Comparison of ENCODE assay signal across 17 mouse cellular contexts in genomic region chr3:31266941-31267340, GRCm38 (mm10). TPM values are rescaled to one million over a fixed set of nuclear protein-coding genes. Genes with fewer than 3 reads are reported as not detected.
DNase-seq lines count a peak whose midpoint lies in the region; ATAC-seq lines count a peak whose summit lies in the region.
"Had no signal": no experiment of that assay in that cellular context is flagged by ENCODE, and none has a peak within 500 bp of the region (broad histone marks: within the 10 kb centered on the region; RNA-seq: fewer than 3 reads in every experiment).

No protein-coding gene starts in this region.

- no peak overlapping the region for H3K4me2 ChIP-seq in midbrain, embryonic 11.5 days
- H3K4me2 ChIP-seq: embryonic facial prominence, embryonic 13.5 days; embryonic facial prominence, embryonic 15.5 days; forebrain, embryonic 12.5 days had no signal

- no peaks in the 10 kb centered on the region for H3K4me1 ChIP-seq in midbrain, embryonic 11.5 days (ENCODE audit: control insufficient read depth, insufficient read depth, low read length)
- peaks cover 8% of the 10 kb centered on the region for H3K4me1 ChIP-seq in midbrain, embryonic 10.5 days
- H3K4me1 ChIP-seq: embryonic facial prominence, embryonic 15.5 days; forebrain, embryonic 12.5 days had no signal

- no peak for ATAC-seq in midbrain, embryonic 11.5 days (ENCODE audit: low FRiP score)
- ATAC-seq: forebrain, embryonic 14.5 days; forebrain, embryonic 16.5 days had no signal

- H3K27ac ChIP-seq in midbrain, embryonic 11.5 days (ENCODE audit: low read depth, low read length), result no peak overlapping the region
- no peak overlapping the region for H3K27ac ChIP-seq in midbrain, embryonic 10.5 days (replicated peaks)
- H3K27ac ChIP-seq: embryonic facial prominence, embryonic 13.5 days; embryonic facial prominence, embryonic 15.5 days; forebrain, embryonic 10.5 days; forebrain, embryonic 12.5 days had no signal

- no peak overlapping the region for H3K9ac ChIP-seq in midbrain, embryonic 11.5 days (ENCODE audit: low read length)
- H3K9ac ChIP-seq: embryonic facial prominence, embryonic 13.5 days; embryonic facial prominence, embryonic 15.5 days; forebrain, embryonic 12.5 days had no signal

- H3K9me3 ChIP-seq in midbrain, embryonic 11.5 days (ENCODE audit: control insufficient read depth, low read length), result no peaks in the 10 kb centered on the region
- no peaks in the 10 kb centered on the region for H3K9me3 ChIP-seq in midbrain, embryonic 10.5 days (replicated peaks)
- H3K9me3 ChIP-seq: embryonic facial prominence, embryonic 13.5 days; embryonic facial prominence, embryonic 15.5 days; forebrain, embryonic 10.5 days; forebrain, embryonic 12.5 days had no signal

- WGBS in midbrain, embryonic 11.5 days, result 86% methylated on average over 7 of the region's 7 CpGs
- 85% methylated on average over 7 of the region's 7 CpGs for WGBS in midbrain, embryonic 10.5 days

- no peak overlapping the region for H3K4me3 ChIP-seq in midbrain, embryonic 11.5 days (ENCODE audit: low read depth, low read length)
- no peak overlapping the region for H3K4me3 ChIP-seq in midbrain, embryonic 10.5 days
- H3K4me3 ChIP-seq: embryonic facial prominence, embryonic 13.5 days; embryonic facial prominence, embryonic 15.5 days; erythroblast, embryonic 14.5 days; forebrain, embryonic 10.5 days; forebrain, embryonic 12.5 days had no signal

- no peaks in the 10 kb centered on the region for H3K36me3 ChIP-seq in midbrain, embryonic 11.5 days (ENCODE audit: control insufficient read depth, insufficient read depth, low read length)
- H3K36me3 ChIP-seq in midbrain, embryonic 10.5 days, result no peaks in the 10 kb centered on the region
- H3K36me3 ChIP-seq: embryonic facial prominence, embryonic 13.5 days; embryonic facial prominence, embryonic 15.5 days; forebrain, embryonic 10.5 days; forebrain, embryonic 12.5 days had no signal

- H3K27me3 ChIP-seq in midbrain, embryonic 11.5 days (ENCODE audit: control insufficient read depth, insufficient read depth, low read length), result no peaks in the 10 kb centered on the region
- H3K27me3 ChIP-seq in midbrain, embryonic 10.5 days (ENCODE audit: low read depth, poor library complexity, severe bottlenecking), result no peaks in the 10 kb centered on the region
- H3K27me3 ChIP-seq: embryonic facial prominence, embryonic 15.5 days; forebrain, embryonic 12.5 days had no signal

- DNase-seq in cerebellum, adult 11-12 months, result peak; percentile 49
- no peak for DNase-seq in cerebellum, adult 8-10 months
- DNase-seq in cerebellum, adult 9-10 months, result peak; percentile 58
- no peak for DNase-seq in cerebellum, postnatal 36 days
- DNase-seq in midbrain, embryonic 11.5 days (ENCODE audit: low spot score, missing footprints), result peak; percentile 14
- no peak for DNase-seq in midbrain, embryonic 10.5 days (ENCODE audit: low spot score)
- DNase-seq: adrenal gland, adult 2 months; adrenal gland, postnatal 10 days; adrenal gland, postnatal 25 days; embryo, embryonic 11 days had no signal

RNA-seq across cellular contexts. Expression of gene Slc7a14, which starts 43.2 kb away (rescaled TPM):
- 0.43 and 0.44 TPM in 2 replicates for polyA plus RNA-seq in midbrain, embryonic 11.5 days (2014; fragmentation: Nextera tagmentation; extraction: Ambion mirVana)
- 0.39 and 0.53 TPM in 2 replicates for polyA plus RNA-seq in midbrain, embryonic 10.5 days (2016; fragmentation: Nextera tagmentation; extraction: Ambion mirVana)
- polyA plus RNA-seq: erythroblast, embryonic 14.5 days had no signal

Comparison
In these comparisons a context has a peak if more than half of its experiments do, and no peak if none do; other contexts are left out.
1. DNase-seq: peak in cerebellum, adult 11-12 months (single experiment), cerebellum, adult 9-10 months (single experiment) and midbrain, embryonic 11.5 days (single experiment); none in cerebellum, adult 8-10 months (single experiment), cerebellum, postnatal 36 days (0 of 2) and midbrain, embryonic 10.5 days (single experiment).